Mouse (Mus musculus): ENCODE measurements at regions not wholly inside any gene's neighbourhood (a gene's known extent, or its start where the extent isn't known, plus 50 kb on each side); places are given as distances from the start of the nearest gene placed in this dataset.

GRCm38 (mm10) chr8:11084051-11084533 is 75.8 kb upstream of the Irs2 start:
- Histone ChIP-seq H3K4me1 (replicated peaks; ENCODE audit: control insufficient read depth, insufficient read depth, low read length) (peaks cover 24% of the 10 kb centered on the region), H3K27me3 (replicated peaks; ENCODE audit: control insufficient read depth, insufficient read depth, low read length) (peaks cover 3% of the 10 kb centered on the region; the same call in 1 of the 2 replicates), H3K36me3 (ENCODE audit: control insufficient read depth, insufficient read depth, low read length) (no peaks in the 10 kb centered on the region), H3K9ac (ENCODE audit: low read depth, low read length) (no peak overlapping the region), H3K9me3 (ENCODE audit: control insufficient read depth, low read length) (no peaks in the 10 kb centered on the region), H3K4me2 (no peak overlapping the region), H3K27ac (ENCODE audit: low read depth, low read length) (peak overlapping the region; percentile 28; the same call in 1 of the 2 replicates), H3K4me3 (ENCODE audit: low read depth, low read length) (no peak overlapping the region)
- 37% methylated on average over 2 of the region's 2 CpGs for WGBS
- DNase-seq (ENCODE audit: low spot score) (no peak), ATAC-seq (replicated peaks; ENCODE audit: low FRiP score) (peak; percentile 94)

DNA sequence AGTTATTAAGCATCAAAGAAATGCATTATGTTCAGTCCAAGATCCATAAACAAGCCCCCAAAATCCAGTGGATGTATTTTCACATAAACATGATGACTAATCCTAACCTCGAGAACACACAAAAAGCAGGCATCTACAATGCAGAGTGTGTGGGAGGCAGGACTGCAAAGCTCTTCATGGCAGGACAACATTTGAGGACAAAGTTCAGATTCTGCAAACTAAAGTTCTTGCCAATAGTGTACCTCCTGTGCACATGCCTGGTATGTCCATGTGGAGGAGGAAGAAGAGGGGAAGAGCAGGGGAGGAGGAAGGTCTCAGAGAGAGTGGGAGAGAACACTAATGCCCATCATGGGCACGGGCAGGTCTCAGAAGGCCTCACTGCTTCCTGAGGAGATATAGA is 72.6 kb upstream of the Irs2 start:
- H3K4me2 ChIP-seq = no peak overlapping the region
- H3K4me1 ChIP-seq (replicated peaks; ENCODE audit: control insufficient read depth, insufficient read depth, low read length) = peaks cover 21% of the 10 kb centered on the region
- no peaks in the 10 kb centered on the region for H3K36me3 ChIP-seq (ENCODE audit: control insufficient read depth, insufficient read depth, low read length)
- no peak overlapping the region for H3K9ac ChIP-seq (ENCODE audit: low read depth, low read length)
- WGBS = 84% methylated on average over 2 of the region's 2 CpGs
- H3K27ac ChIP-seq (ENCODE audit: low read depth, low read length) = no peak overlapping the region
- no peak for DNase-seq (ENCODE audit: low spot score)
- H3K4me3 ChIP-seq (ENCODE audit: low read depth, low read length) = no peak overlapping the region
- no peaks in the 10 kb centered on the region for H3K9me3 ChIP-seq (ENCODE audit: control insufficient read depth, low read length)
- ATAC-seq (replicated peaks; ENCODE audit: low FRiP score) = no peak
- H3K27me3 ChIP-seq (replicated peaks; ENCODE audit: control insufficient read depth, insufficient read depth, low read length) = peaks cover 3% of the 10 kb centered on the region; the same call in 1 of the 2 replicates

GRCm38 (mm10) chr8:11079805-11080204 is 71.5 kb upstream of the Irs2 start:
- Histone ChIP-seq H3K4me3 (ENCODE audit: low read depth, low read length) (no peak overlapping the region), H3K36me3 (ENCODE audit: control insufficient read depth, insufficient read depth, low read length) (no peaks in the 10 kb centered on the region), H3K4me2 (no peak overlapping the region), H3K4me1 (replicated peaks; ENCODE audit: control insufficient read depth, insufficient read depth, low read length) (peaks cover 13% of the 10 kb centered on the region), H3K27me3 (replicated peaks; ENCODE audit: control insufficient read depth, insufficient read depth, low read length) (no peaks in the 10 kb centered on the region; the same call in 1 of the 2 replicates), H3K9ac (ENCODE audit: low read depth, low read length) (no peak overlapping the region), H3K9me3 (ENCODE audit: control insufficient read depth, low read length) (no peaks in the 10 kb centered on the region), H3K27ac (ENCODE audit: low read depth, low read length) (no peak overlapping the region)
- 68% methylated on average over 11 of the region's 11 CpGs for WGBS
- DNase-seq (ENCODE audit: low spot score) (no peak), ATAC-seq (replicated peaks; ENCODE audit: low FRiP score) (no peak)

GRCm38 (mm10) chr8:11077138-11077537 is 68.9 kb upstream of the Irs2 start:
- no peaks in the 10 kb centered on the region for H3K36me3 ChIP-seq (ENCODE audit: control insufficient read depth, insufficient read depth, low read length)
- H3K4me2 ChIP-seq = no peak overlapping the region
- no peaks in the 10 kb centered on the region for H3K9me3 ChIP-seq (ENCODE audit: control insufficient read depth, low read length)
- no peak overlapping the region for H3K4me3 ChIP-seq (ENCODE audit: low read depth, low read length)
- no peaks in the 10 kb centered on the region for H3K4me1 ChIP-seq (replicated peaks; ENCODE audit: control insufficient read depth, insufficient read depth, low read length)
- ATAC-seq (replicated peaks; ENCODE audit: low FRiP score) = no peak
- H3K9ac ChIP-seq (ENCODE audit: low read depth, low read length) = no peak overlapping the region
- H3K27ac ChIP-seq (ENCODE audit: low read depth, low read length) = no peak overlapping the region
- DNase-seq (ENCODE audit: low spot score) = no peak
- WGBS = 84% methylated on average over 9 of the region's 9 CpGs
- no peaks in the 10 kb centered on the region; the same call in 1 of the 2 replicates for H3K27me3 ChIP-seq (replicated peaks; ENCODE audit: control insufficient read depth, insufficient read depth, low read length)

- ATAC-seq (replicated peaks; ENCODE audit: low FRiP score) = 0 out of 2 replicates have a peak, but pooled peaks have one; percentile 43
- WGBS = 51% methylated on average over 2 of the region's 2 CpGs
Observed at GRCm38 (mm10) chr8:11071162-11071561, 62.9 kb upstream of the Irs2 start.

GRCm38 (mm10) chr8:11067450-11067849 is 59.2 kb upstream of the Irs2 start:
- no peaks in the 10 kb centered on the region for H3K9me3 ChIP-seq (ENCODE audit: control insufficient read depth, low read length)
- no peaks in the 10 kb centered on the region for H3K36me3 ChIP-seq (ENCODE audit: control insufficient read depth, insufficient read depth, low read length)
- no peak overlapping the region for H3K4me2 ChIP-seq
- H3K27me3 ChIP-seq (replicated peaks; ENCODE audit: control insufficient read depth, insufficient read depth, low read length) = no peaks in the 10 kb centered on the region
- 59% methylated on average over 7 of the region's 7 CpGs for WGBS
- ATAC-seq (replicated peaks; ENCODE audit: low FRiP score) = no peak
- H3K9ac ChIP-seq (ENCODE audit: low read depth, low read length) = no peak overlapping the region
- no peak for DNase-seq (ENCODE audit: low spot score)
- H3K4me3 ChIP-seq (ENCODE audit: low read depth, low read length) = no peak overlapping the region
- H3K4me1 ChIP-seq (replicated peaks; ENCODE audit: control insufficient read depth, insufficient read depth, low read length) = no peaks in the 10 kb centered on the region
- H3K27ac ChIP-seq (ENCODE audit: low read depth, low read length) = no peak overlapping the region

More at GRCm38 (mm10) chr8:11071162-11071561, 62.9 kb upstream of the Irs2 start:
- Histone ChIP-seq H3K9me3 (ENCODE audit: control insufficient read depth, low read length) (no peaks in the 10 kb centered on the region), H3K27ac (ENCODE audit: low read depth, low read length) (no peak overlapping the region), H3K4me1 (replicated peaks; ENCODE audit: control insufficient read depth, insufficient read depth, low read length) (no peaks in the 10 kb centered on the region), H3K4me3 (ENCODE audit: low read depth, low read length) (no peak overlapping the region), H3K27me3 (replicated peaks; ENCODE audit: control insufficient read depth, insufficient read depth, low read length) (no peaks in the 10 kb centered on the region), H3K9ac (ENCODE audit: low read depth, low read length) (no peak overlapping the region), H3K36me3 (ENCODE audit: control insufficient read depth, insufficient read depth, low read length) (no peaks in the 10 kb centered on the region), H3K4me2 (no peak overlapping the region)
- no peak for DNase-seq (ENCODE audit: low spot score)

DNA sequence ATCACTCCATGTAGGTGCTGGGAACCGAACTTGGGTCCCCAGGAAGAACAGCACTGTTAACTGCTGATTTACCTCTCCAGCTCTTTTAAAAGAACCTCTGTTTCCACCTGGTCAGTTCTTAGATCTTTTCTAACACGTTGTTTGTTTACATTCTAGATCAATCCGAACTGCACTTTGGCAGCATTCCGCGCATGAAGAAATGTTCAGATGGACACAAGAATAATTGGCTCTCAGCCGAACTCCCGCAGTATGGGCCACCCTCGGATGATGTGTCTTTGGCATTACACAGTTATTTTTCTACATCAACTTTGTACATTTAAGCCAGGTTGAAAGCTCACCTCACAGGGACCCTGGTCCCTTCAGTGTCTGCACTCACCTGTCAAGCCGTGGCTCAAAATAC is 57.7 kb upstream of the Irs2 start:
- no peak overlapping the region for H3K9ac ChIP-seq (ENCODE audit: low read depth, low read length)
- no peaks in the 10 kb centered on the region for H3K27me3 ChIP-seq (replicated peaks; ENCODE audit: control insufficient read depth, insufficient read depth, low read length)
- H3K4me3 ChIP-seq (ENCODE audit: low read depth, low read length) = no peak overlapping the region
- no peaks in the 10 kb centered on the region for H3K36me3 ChIP-seq (ENCODE audit: control insufficient read depth, insufficient read depth, low read length)
- no peaks in the 10 kb centered on the region for H3K9me3 ChIP-seq (ENCODE audit: control insufficient read depth, low read length)
- no peaks in the 10 kb centered on the region for H3K4me1 ChIP-seq (replicated peaks; ENCODE audit: control insufficient read depth, insufficient read depth, low read length)
- H3K4me2 ChIP-seq = no peak overlapping the region
- ATAC-seq (replicated peaks; ENCODE audit: low FRiP score) (no peak), DNase-seq (ENCODE audit: low spot score) (no peak)
- no peak overlapping the region for H3K27ac ChIP-seq (ENCODE audit: low read depth, low read length)
- WGBS = 83% methylated on average over 9 of the region's 9 CpGs

GRCm38 (mm10) chr8:11065303-11065702 is 57.0 kb upstream of the Irs2 start:
- Histone ChIP-seq H3K4me2 (no peak overlapping the region), H3K4me3 (ENCODE audit: low read depth, low read length) (no peak overlapping the region), H3K27ac (ENCODE audit: low read depth, low read length) (no peak overlapping the region), H3K27me3 (replicated peaks; ENCODE audit: control insufficient read depth, insufficient read depth, low read length) (no peaks in the 10 kb centered on the region), H3K9me3 (ENCODE audit: control insufficient read depth, low read length) (no peaks in the 10 kb centered on the region), H3K9ac (ENCODE audit: low read depth, low read length) (no peak overlapping the region), H3K36me3 (ENCODE audit: control insufficient read depth, insufficient read depth, low read length) (no peaks in the 10 kb centered on the region), H3K4me1 (replicated peaks; ENCODE audit: control insufficient read depth, insufficient read depth, low read length) (no peaks in the 10 kb centered on the region)
- ATAC-seq (replicated peaks; ENCODE audit: low FRiP score) (0 out of 2 replicates have a peak, but pooled peaks have one; percentile 15), DNase-seq (ENCODE audit: low spot score) (no peak)
- WGBS = 22% methylated on average over 4 of the region's 4 CpGs

DNA sequence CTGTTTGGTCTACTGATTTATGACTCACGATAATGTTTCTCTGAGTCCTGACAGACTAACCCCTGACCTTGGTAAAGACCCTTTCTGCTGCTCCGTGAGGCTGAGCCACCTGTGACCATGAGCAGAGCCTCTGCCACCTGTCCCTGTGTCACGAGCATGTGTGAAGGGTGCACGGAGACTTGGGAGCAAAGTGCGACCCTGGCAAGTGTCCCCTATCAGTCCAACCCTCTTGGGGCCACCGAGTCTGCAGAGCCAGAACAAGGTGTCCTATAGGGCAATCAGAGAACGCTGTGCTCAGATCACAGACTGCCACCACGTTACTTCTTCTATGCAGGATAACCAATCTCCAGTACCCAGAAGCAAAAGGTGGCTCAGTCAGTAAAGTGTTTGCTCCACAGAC is 54.8 kb upstream of the Irs2 start:
- Histone ChIP-seq H3K9me3 (ENCODE audit: control insufficient read depth, low read length) (no peaks in the 10 kb centered on the region), H3K27me3 (replicated peaks; ENCODE audit: control insufficient read depth, insufficient read depth, low read length) (no peaks in the 10 kb centered on the region), H3K36me3 (ENCODE audit: control insufficient read depth, insufficient read depth, low read length) (no peaks in the 10 kb centered on the region), H3K4me1 (replicated peaks; ENCODE audit: control insufficient read depth, insufficient read depth, low read length) (no peaks in the 10 kb centered on the region), H3K4me3 (ENCODE audit: low read depth, low read length) (no peak overlapping the region), H3K27ac (ENCODE audit: low read depth, low read length) (no peak overlapping the region), H3K4me2 (no peak overlapping the region), H3K9ac (ENCODE audit: low read depth, low read length) (no peak overlapping the region)
- 75% methylated on average over 8 of the region's 8 CpGs for WGBS
- DNase-seq (ENCODE audit: low spot score) (no peak), ATAC-seq (replicated peaks; ENCODE audit: low FRiP score) (no peak)

Measured in liver, embryonic 11.5 days (tissue).